Mouse (Mus musculus): ENCODE measurements around the gene Rad21l. TPM values are rescaled to one million over a fixed set of nuclear protein-coding genes. Genes with fewer than 3 reads are reported as not detected.
"Not testable (repeated sequence)": the region's sequence is repeated elsewhere in the genome, so short reads cannot be mapped to it uniquely, and the experiment has no call there.

Gene Rad21l
- total RNA-seq, 2 experiments from 2014 or later = 0.79 to 1.3 TPM

GRCm38 (mm10) chr2:151631406-151632158, 36.8 kb downstream of the Rad21l start:
- intact Hi-C loops (cut with DNase I) = loop anchor here (2.0 to 5.0 kb wide), 2 partner anchors 46 to 57 kb away; no protein-coding TSS in a partner anchor
- DNase-seq (ENCODE audit: low spot score in 2 of 2) = peak in 1 of 2 experiments; percentile 44

- DNase-seq (ENCODE audit: low spot score in 2 of 2) = no peak
- intact Hi-C loops (cut with DNase I) = no loop called here
Observed at GRCm38 (mm10) chr2:151629310-151629709, 39.0 kb downstream of the Rad21l start.

GRCm38 (mm10) chr2:151628011-151628410, 40.3 kb downstream of the Rad21l start:
- intact Hi-C loops (cut with DNase I) = no loop called here
- DNase-seq (ENCODE audit: low spot score in 2 of 2) = no peak

GRCm38 (mm10) chr2:151626296-151626695, 42.0 kb downstream of the Rad21l start:
- intact Hi-C loops (cut with DNase I) = no loop called here
- DNase-seq (ENCODE audit: low spot score in 2 of 2) = no peak

GRCm38 (mm10) chr2:151623776-151624175, 44.6 kb downstream of the Rad21l start:
- intact Hi-C loops (cut with DNase I) = no loop called here
- DNase-seq (ENCODE audit: low spot score in 2 of 2) = peak; percentile 3

- intact Hi-C loops (cut with DNase I) = no loop called here
- DNase-seq (ENCODE audit: low spot score in 2 of 2) = peak in 1 of 2 experiments; percentile 41
Observed at GRCm38 (mm10) chr2:151616551-151617329, 51.6 kb downstream of the Rad21l start.

- intact Hi-C loops (cut with DNase I) = not testable (repeated sequence)
- peak in 1 of 2 experiments; percentile 70 for DNase-seq (ENCODE audit: low spot score in 2 of 2)
Observed at GRCm38 (mm10) chr2:151615779-151616178, 52.6 kb downstream of the Rad21l start.

- intact Hi-C loops (cut with DNase I) = no loop called here
- DNase-seq (ENCODE audit: low spot score in 2 of 2) = no peak
Observed at GRCm38 (mm10) chr2:151609974-151610373, 58.4 kb downstream of the Rad21l start.

- intact Hi-C loops (cut with DNase I) = no loop called here
- DNase-seq (ENCODE audit: low spot score in 2 of 2) = no peak
Observed at GRCm38 (mm10) chr2:151608435-151608834, 59.9 kb downstream of the Rad21l start.

GRCm38 (mm10) chr2:151605437-151605987, 62.8 kb downstream of the Rad21l start:
- intact Hi-C loops (cut with DNase I) = no loop called here
- peak; percentile 75 to 83 for DNase-seq (ENCODE audit: low spot score in 2 of 2)

GRCm38 (mm10) chr2:151603630-151604029, 64.7 kb downstream of the Rad21l start:
- intact Hi-C loops (cut with DNase I) = no loop called here
- no peak for DNase-seq (ENCODE audit: low spot score in 2 of 2)

- intact Hi-C loops (cut with DNase I) = no loop called here
- DNase-seq (ENCODE audit: low spot score in 2 of 2) = no peak
Observed at GRCm38 (mm10) chr2:151602106-151602505, 66.2 kb downstream of the Rad21l start.

- peak; percentile 65 to 67 for DNase-seq (ENCODE audit: low spot score in 2 of 2)
- intact Hi-C loops (cut with DNase I) = no loop called here
Observed at GRCm38 (mm10) chr2:151598068-151598467, 70.3 kb downstream of the Rad21l start.

Other genes with a start within 250 kb of the Rad21l start
- gene 4921509C19Rik, start 192.4 kb downstream of the Rad21l start, total RNA-seq (2021) = not detected
- 100 to 1,000 TPM; 139 to 150 TPM for gene Nsfl1c, start 174.4 kb downstream of the Rad21l start, total RNA-seq (2021)
- 100 to 1,000 TPM; 745 to 751 TPM for gene Fkbp1a, start 126.0 kb downstream of the Rad21l start, total RNA-seq (2021)
- 1 to 10 TPM; 1.6 to 2.3 TPM for gene Sdcbp2, start 95.9 kb downstream of the Rad21l start, total RNA-seq (2021)
- 100 to 1,000 TPM; 313 to 321 TPM for gene Snph, start 35.9 kb downstream of the Rad21l start, total RNA-seq (2021)
- 10 to 100 TPM; 10.1 to 11.6 TPM for gene Tmem74b, start 33.5 kb upstream of the Rad21l start, total RNA-seq (2021)
- 10 to 100 TPM; 40.3 to 46.7 TPM for gene Psmf1, start 75.7 kb upstream of the Rad21l start, total RNA-seq (2021)
- gene Rspo4, start 174.4 kb upstream of the Rad21l start, total RNA-seq (2021) = not detected
- gene Angpt4, start 242.7 kb upstream of the Rad21l start, total RNA-seq (2021) = under 1 TPM in 1 of 2 experiments, not detected in 1; 0.16 TPM